Mouse (Mus musculus) limb, embryonic 12.5 days (tissue): ENCODE results near the gene Hax1. TPM values are rescaled to one million over a fixed set of nuclear protein-coding genes. Genes with fewer than 3 reads are reported as not detected.

ENCODE experiments used
- ATAC-seq: fragments of 200-750 bp; cut with Nextera tagmentation; 2 replicates; pipeline ENCODE4 v1.8.0; 2017; ENCODE audit warnings: low read depth, moderate TSS enrichment; ENCODE audit not compliant: insufficient number of reproducible peaks, insufficient read depth, low FRiP score, low TSS enrichment
- H3K27ac ChIP-seq: fragments of 300-500 bp; sonication (generic); 2 replicates; pipeline ENCODE4 v1.5.1; 2016; ENCODE audit warnings: mild to moderate bottlenecking, moderate library complexity
- H3K27me3 ChIP-seq: fragments of 300-500 bp; sonication (generic); 2 replicates; pipeline ENCODE4 v1.6.1; 2016; ENCODE audit warnings: mild to moderate bottlenecking, moderate library complexity
- H3K36me3 ChIP-seq: fragments of 300-500 bp; sonication (generic); 2 replicates; pipeline ENCODE4 v1.6.1; 2016; ENCODE audit warnings: mild to moderate bottlenecking, moderate library complexity
- H3K4me1 ChIP-seq: fragments of 300-500 bp; sonication (generic); replicated peaks from 2 replicates; pipeline ENCODE4 v1.6.1; 2016
- H3K4me2 ChIP-seq: fragments of 300-500 bp; sonication (generic); 2 replicates; pipeline ENCODE4 v1.6.1; 2016; ENCODE audit warnings: mild to moderate bottlenecking, moderate library complexity
- H3K4me3 ChIP-seq: fragments of 300-500 bp; sonication (generic); replicated peaks from 2 replicates; pipeline ENCODE4 v1.5.1; 2016; ENCODE audit warnings: mild to moderate bottlenecking
- H3K9ac ChIP-seq: fragments of 300-500 bp; sonication (generic); replicated peaks from 2 replicates; pipeline ENCODE4 v1.6.1; 2016; ENCODE audit warnings: mild to moderate bottlenecking, moderate library complexity
- H3K9me3 ChIP-seq: fragments of 300-500 bp; sonication (generic); 2 replicates; pipeline ENCODE4 v1.6.1; 2016; ENCODE audit warnings: mild to moderate bottlenecking, moderate library complexity
- WGBS: fragments of 180-500 bp; shearing (Covaris S2); methylation state at CpG from one replicate; pipeline ENCODE4 v1.1.7; 2016; 5-methylcytosine and 5-hydroxymethylcytosine counted together
- polyA plus RNA-seq: library from polyadenylated mRNA; unstranded; fragments of >200 nt; fragmentation: Nextera tagmentation; extraction: Ambion mirVana; gene quantifications from 2 replicates; pipeline ENCODE4 v1.2.1, GENCODE M21; 2016

Gene Hax1
- polyA plus RNA-seq, 1 experiment from 2014 or later: 201 TPM

- H3K9ac ChIP-seq: no peak overlapping the region
- H3K4me1 ChIP-seq: no peaks in the 10 kb centered on the region
- H3K9me3 ChIP-seq: no peaks in the 10 kb centered on the region
- H3K4me2 ChIP-seq: no peak overlapping the region
- WGBS: 65% methylated on average over 3 of the region's 3 CpGs
- no peak overlapping the region for H3K4me3 ChIP-seq
- ATAC-seq: no peak
- H3K27me3 ChIP-seq: no peaks in the 10 kb centered on the region
- H3K27ac ChIP-seq: no peak overlapping the region
- peaks cover 3% of the 10 kb centered on the region; the same call in 1 of the 2 replicates for H3K36me3 ChIP-seq
Measured at GRCm38 (mm10) chr3:89987211-89987610, 11.4 kb downstream of the Hax1 start.

GRCm38 (mm10) chr3:89982426-89982825 lies 16.2 kb downstream of the Hax1 start:
- no peak overlapping the region for H3K9ac ChIP-seq
- H3K27ac ChIP-seq: no peak overlapping the region
- ATAC-seq: no peak
- H3K4me2 ChIP-seq: no peak overlapping the region
- no peaks in the 10 kb centered on the region for H3K36me3 ChIP-seq
- H3K27me3 ChIP-seq: no peaks in the 10 kb centered on the region
- no peak overlapping the region for H3K4me3 ChIP-seq
- no peaks in the 10 kb centered on the region for H3K9me3 ChIP-seq
- no peaks in the 10 kb centered on the region for H3K4me1 ChIP-seq
- WGBS: 73% methylated on average over 5 of the region's 5 CpGs

- no peak for ATAC-seq
- H3K4me1 ChIP-seq: no peaks in the 10 kb centered on the region
- no peaks in the 10 kb centered on the region for H3K27me3 ChIP-seq
- no peak overlapping the region for H3K9ac ChIP-seq
- no peaks in the 10 kb centered on the region for H3K36me3 ChIP-seq
- H3K27ac ChIP-seq: no peak overlapping the region
- H3K4me3 ChIP-seq: no peak overlapping the region
- no peaks in the 10 kb centered on the region for H3K9me3 ChIP-seq
- H3K4me2 ChIP-seq: no peak overlapping the region
Measured at GRCm38 (mm10) chr3:89976859-89977258, 21.7 kb downstream of the Hax1 start.

- peaks cover 8% of the 10 kb centered on the region for H3K4me1 ChIP-seq
- no peak overlapping the region for H3K4me2 ChIP-seq
- peaks cover 8% of the 10 kb centered on the region; the same call in 1 of the 2 replicates for H3K36me3 ChIP-seq
- H3K9me3 ChIP-seq: no peaks in the 10 kb centered on the region
- no peaks in the 10 kb centered on the region for H3K27me3 ChIP-seq
- WGBS: 73% methylated on average over 7 of the region's 7 CpGs
- no peak overlapping the region for H3K9ac ChIP-seq
- no peak overlapping the region for H3K27ac ChIP-seq
- ATAC-seq: no peak
- H3K4me3 ChIP-seq: no peak overlapping the region
Measured at GRCm38 (mm10) chr3:89968509-89968908, 30.1 kb downstream of the Hax1 start.

- Histone ChIP-seq H3K4me1 (peaks cover 14% of the 10 kb centered on the region), H3K9me3 (no peaks in the 10 kb centered on the region), H3K4me3 (no peak overlapping the region), H3K27ac (no peak overlapping the region), H3K27me3 (no peaks in the 10 kb centered on the region), H3K9ac (no peak overlapping the region), H3K36me3 (peaks cover 8% of the 10 kb centered on the region; the same call in 1 of the 2 replicates), H3K4me2 (no peak overlapping the region)
- ATAC-seq: no peak
- WGBS: 71% methylated on average over 4 of the region's 4 CpGs
Measured at GRCm38 (mm10) chr3:89966946-89967345, 31.6 kb downstream of the Hax1 start.

- 86% methylated on average over 5 of the region's 5 CpGs for WGBS
- peaks cover 8% of the 10 kb centered on the region; the same call in 1 of the 2 replicates for H3K36me3 ChIP-seq
- no peak for ATAC-seq
Measured at GRCm38 (mm10) chr3:89965972-89966371, 32.6 kb downstream of the Hax1 start.

GRCm38 (mm10) chr3:89965557-89965956 lies 33.0 kb downstream of the Hax1 start:
- Histone ChIP-seq H3K36me3 (peaks cover 8% of the 10 kb centered on the region; the same call in 1 of the 2 replicates), H3K4me2 (no peak overlapping the region), H3K27me3 (no peaks in the 10 kb centered on the region), H3K4me3 (no peak overlapping the region), H3K9me3 (no peaks in the 10 kb centered on the region), H3K9ac (no peak overlapping the region), H3K27ac (no peak overlapping the region), H3K4me1 (peaks cover 28% of the 10 kb centered on the region)
- WGBS: 95% methylated on average over 8 of the region's 8 CpGs
- no peak for ATAC-seq

More at GRCm38 (mm10) chr3:89965972-89966371, 32.6 kb downstream of the Hax1 start:
- no peak overlapping the region for H3K4me2 ChIP-seq
- no peaks in the 10 kb centered on the region for H3K27me3 ChIP-seq
- H3K9ac ChIP-seq: no peak overlapping the region
- no peak overlapping the region for H3K27ac ChIP-seq
- no peaks in the 10 kb centered on the region for H3K9me3 ChIP-seq
- H3K4me3 ChIP-seq: no peak overlapping the region
- peaks cover 24% of the 10 kb centered on the region for H3K4me1 ChIP-seq

GRCm38 (mm10) chr3:89963926-89964739 lies 34.4 kb downstream of the Hax1 start:
- H3K9me3 ChIP-seq: no peaks in the 10 kb centered on the region
- peak overlapping the region; percentile 97 for H3K4me3 ChIP-seq
- no peak for ATAC-seq
- H3K27ac ChIP-seq: peak overlapping the region; percentile 94
- peaks cover 15% of the 10 kb centered on the region for H3K36me3 ChIP-seq
- H3K9ac ChIP-seq: peak overlapping the region; percentile 94
- no peaks in the 10 kb centered on the region for H3K27me3 ChIP-seq
- 39% methylated on average over 22 of the region's 22 CpGs for WGBS
- H3K4me2 ChIP-seq: peak overlapping the region; percentile 98
- peaks cover 37% of the 10 kb centered on the region for H3K4me1 ChIP-seq

GRCm38 (mm10) chr3:89963221-89963763 lies 35.3 kb downstream of the Hax1 start, which contains the start of gene Atp8b2:
Atp8b2 (minus strand) TSS chr3:89963508.
- Histone ChIP-seq H3K36me3 (peaks cover 24% of the 10 kb centered on the region), H3K9ac (peak within 1 kb of the TSS; percentile 94), H3K27me3 (no peaks in the 10 kb centered on the region), H3K4me2 (peak within 1 kb of the TSS; percentile 98), H3K9me3 (no peaks in the 10 kb centered on the region), H3K4me3 (peak within 1 kb of the TSS; percentile 97), H3K4me1 (peaks cover 37% of the 10 kb centered on the region), H3K27ac (peak within 1 kb of the TSS; percentile 94)
- peak; percentile 40 for ATAC-seq
- WGBS: 0% methylated on average over 27 of the region's 35 CpGs

- H3K4me1 ChIP-seq: peaks cover 37% of the 10 kb centered on the region
- WGBS: under 1% methylated on average over 30 of the region's 30 CpGs
- H3K4me2 ChIP-seq: peak overlapping the region; percentile 98
- H3K9ac ChIP-seq: peak overlapping the region; percentile 94
- H3K4me3 ChIP-seq: peak overlapping the region; percentile 97
- no peaks in the 10 kb centered on the region for H3K9me3 ChIP-seq
- no peaks in the 10 kb centered on the region for H3K27me3 ChIP-seq
- H3K36me3 ChIP-seq: peaks cover 29% of the 10 kb centered on the region
- 0 out of 2 replicates have a peak, but pooled peaks have one; percentile 12 for ATAC-seq
- peak overlapping the region; percentile 94 for H3K27ac ChIP-seq
Measured at GRCm38 (mm10) chr3:89962751-89963220, 35.8 kb downstream of the Hax1 start.

- Histone ChIP-seq H3K27me3 (no peaks in the 10 kb centered on the region), H3K4me1 (peaks cover 37% of the 10 kb centered on the region), H3K4me2 (peak overlapping the region; percentile 98), H3K9ac (peak overlapping the region; percentile 94), H3K27ac (peak overlapping the region; percentile 94), H3K9me3 (no peaks in the 10 kb centered on the region), H3K36me3 (peaks cover 35% of the 10 kb centered on the region), H3K4me3 (peak overlapping the region; percentile 97)
- ATAC-seq: no peak
- WGBS: 4% methylated on average over 14 of the region's 14 CpGs
Measured at GRCm38 (mm10) chr3:89962059-89962750, 36.4 kb downstream of the Hax1 start.
